Mouse (Mus musculus) megakaryocyte, embryonic 14.5 days (primary cell): ENCODE results near the gene C2cd4b.

Experiments
- FLI1 ChIP-seq: IDR thresholded peaks from 2 replicates; pipeline ENCODE4 v1.6.1; 2012; ENCODE audit warnings: low read length, inconsistent platforms, mixed read lengths
- GATA1 ChIP-seq: IDR thresholded peaks from 3 replicates; pipeline ENCODE4 v1.6.1; 2012; ENCODE audit warnings: mixed read lengths, low read length, inconsistent platforms, borderline replicate concordance

DNA sequence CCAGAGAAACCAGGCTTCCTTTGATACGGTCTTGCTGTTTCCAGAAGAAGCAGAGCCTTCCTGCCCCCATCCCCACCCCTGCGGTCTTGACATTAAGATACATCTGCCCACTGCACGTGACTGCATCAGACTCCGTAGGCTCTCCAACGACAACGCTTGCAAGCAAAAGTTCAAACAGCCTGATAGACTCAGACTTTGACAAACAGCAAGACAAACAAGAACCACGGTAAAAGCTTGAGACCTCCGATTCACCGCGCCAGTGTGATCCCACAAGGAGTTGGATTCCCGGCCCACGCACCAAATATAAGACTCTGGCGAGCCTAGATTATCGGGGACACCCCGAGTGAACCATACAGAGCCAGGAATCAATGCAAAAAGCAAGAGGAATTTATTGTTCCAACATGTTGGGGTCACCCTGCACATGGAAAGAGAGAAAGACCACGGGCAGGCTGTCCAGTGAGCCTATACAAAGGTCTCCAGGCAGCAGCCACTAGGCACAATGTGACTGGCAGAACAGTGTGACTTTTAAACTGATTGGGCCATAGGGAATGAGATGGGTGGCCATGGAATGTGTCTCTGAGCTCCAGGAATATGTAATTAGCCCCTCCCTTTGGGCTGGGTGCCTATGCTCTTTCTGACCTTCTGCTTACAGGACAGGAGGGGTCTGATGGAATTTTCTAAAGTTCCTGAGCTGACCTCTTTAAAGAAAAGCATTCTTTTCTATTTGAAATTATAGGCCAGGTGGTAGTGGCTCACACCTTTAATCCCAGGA, 5.6 kb upstream of the C2cd4b start:
- TF ChIP-seq GATA1: no peak
- TF ChIP-seq FLI1: no peak
